Mouse (Mus musculus): ENCODE data around the gene Ccn1. TPM values are rescaled to one million over a fixed set of nuclear protein-coding genes. Genes with fewer than 3 reads are reported as not detected.
A peak's percentile ranks its signal among the peaks of the same experiment; 100 is the strongest.

Ccn1 gene
- polyA plus RNA-seq, 1 experiment from 2014 or later = 55.6 TPM

DNA sequence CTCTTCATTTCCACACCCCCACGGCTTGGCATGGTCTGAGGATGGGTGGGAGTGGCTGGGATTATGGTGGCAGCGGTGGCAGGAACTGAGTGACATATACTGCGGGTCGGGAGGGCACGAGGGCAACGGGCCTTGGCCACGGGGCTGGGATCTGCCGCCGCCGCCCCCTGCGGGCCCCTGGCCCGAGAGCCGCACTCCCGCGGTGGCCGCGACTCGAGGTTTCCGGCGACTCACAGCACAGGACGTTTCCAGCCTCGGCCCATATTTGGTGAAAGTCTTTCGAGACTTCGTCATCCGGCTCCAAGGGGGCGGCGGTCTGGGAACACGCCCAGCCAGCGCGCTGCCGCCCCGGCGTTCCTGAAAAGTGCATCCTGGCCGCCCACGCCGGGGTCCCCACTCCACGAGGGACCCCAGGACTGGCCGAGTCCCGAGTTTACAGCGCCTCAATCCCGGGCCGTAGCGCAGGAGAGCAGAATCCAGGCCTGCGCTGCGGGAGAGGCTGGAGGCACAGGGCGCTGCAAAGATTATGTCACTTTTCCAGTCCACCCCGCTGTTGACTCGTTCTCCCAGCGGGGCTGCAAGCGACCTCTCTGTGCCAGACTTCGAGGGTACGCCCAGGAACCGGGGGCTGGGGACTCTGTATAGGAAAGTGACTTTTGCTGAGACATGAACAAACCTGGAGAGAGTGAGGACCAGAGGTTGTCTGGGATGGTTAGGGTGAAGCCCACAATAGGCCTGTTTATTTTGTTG lies 3.6 kb upstream of the Ccn1 start:
- no peaks in the 10 kb centered on the region for H3K27me3 ChIP-seq (ENCODE audit: control insufficient read depth, insufficient read depth, low read length)

GRCm38 (mm10) chr3:145652322-145653131 lies 2.7 kb upstream of the Ccn1 start:
- 2% methylated on average over 20 of the region's 20 CpGs for WGBS (ENCODE audit: insufficient replicate concordance)
- peak overlapping the region; percentile 97 for H3K9ac ChIP-seq (ENCODE audit: low read depth, low read length)
- H3K27ac ChIP-seq (ENCODE audit: low read depth, low read length) = peak overlapping the region; percentile 95
- ATAC-seq (replicated peaks; ENCODE audit: insufficient number of reproducible peaks, low FRiP score, low TSS enrichment) = peak; percentile 20
- no peaks in the 10 kb centered on the region for H3K27me3 ChIP-seq (ENCODE audit: control insufficient read depth, insufficient read depth, low read length)
- H3K36me3 ChIP-seq (ENCODE audit: control insufficient read depth, insufficient read depth, low read length) = peaks cover 6% of the 10 kb centered on the region; the same call in 1 of the 2 replicates
- H3K9me3 ChIP-seq (replicated peaks; ENCODE audit: control insufficient read depth, low read length) = no peaks in the 10 kb centered on the region
- peak overlapping the region; percentile 89 for H3K4me3 ChIP-seq (ENCODE audit: low read depth, low read length)
- H3K4me1 ChIP-seq (ENCODE audit: control insufficient read depth, insufficient read depth, low read length) = peaks cover 32% of the 10 kb centered on the region
- H3K4me2 ChIP-seq = peak overlapping the region; percentile 80

More for the DNA sequence above, 3.6 kb upstream of the Ccn1 start:
- Histone ChIP-seq H3K4me3 (ENCODE audit: low read depth, low read length) (peak overlapping the region; percentile 89), H3K9me3 (replicated peaks; ENCODE audit: control insufficient read depth, low read length) (no peaks in the 10 kb centered on the region), H3K4me1 (ENCODE audit: control insufficient read depth, insufficient read depth, low read length) (peaks cover 32% of the 10 kb centered on the region), H3K9ac (ENCODE audit: low read depth, low read length) (peak overlapping the region; percentile 97), H3K27ac (ENCODE audit: low read depth, low read length) (peak overlapping the region; percentile 95), H3K4me2 (peak overlapping the region; percentile 80), H3K36me3 (ENCODE audit: control insufficient read depth, insufficient read depth, low read length) (peaks cover 3% of the 10 kb centered on the region; the same call in 1 of the 2 replicates)
- peak; percentile 49 for ATAC-seq (replicated peaks; ENCODE audit: insufficient number of reproducible peaks, low FRiP score, low TSS enrichment)
- under 1% methylated on average over 53 of the region's 53 CpGs for WGBS (ENCODE audit: insufficient replicate concordance)

DNA sequence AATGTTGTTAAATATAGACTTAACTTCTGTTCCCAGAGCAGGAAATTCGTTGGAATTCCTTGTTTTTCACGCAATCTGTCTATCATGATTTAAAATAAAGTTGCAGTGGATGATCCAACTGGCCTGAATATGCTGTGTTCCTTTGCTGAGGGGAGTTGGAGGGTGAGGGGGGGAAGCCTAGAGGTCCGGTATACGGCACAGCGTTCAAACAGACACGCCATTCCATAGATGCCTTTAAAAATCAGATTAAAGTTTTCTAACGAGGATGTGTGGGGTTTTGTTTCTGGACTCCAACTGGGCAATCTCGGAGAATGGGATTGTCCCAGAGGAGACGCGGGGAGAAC lies 2.2 kb upstream of the Ccn1 start:
- peaks cover 8% of the 10 kb centered on the region; the same call in 1 of the 2 replicates for H3K36me3 ChIP-seq (ENCODE audit: control insufficient read depth, insufficient read depth, low read length)
- WGBS (ENCODE audit: insufficient replicate concordance) = 1% methylated on average over 10 of the region's 10 CpGs
- peak overlapping the region; percentile 80 for H3K4me2 ChIP-seq
- H3K4me1 ChIP-seq (ENCODE audit: control insufficient read depth, insufficient read depth, low read length) = peaks cover 36% of the 10 kb centered on the region
- H3K27ac ChIP-seq (ENCODE audit: low read depth, low read length) = peak overlapping the region; percentile 95
- no peaks in the 10 kb centered on the region for H3K9me3 ChIP-seq (replicated peaks; ENCODE audit: control insufficient read depth, low read length)
- H3K27me3 ChIP-seq (ENCODE audit: control insufficient read depth, insufficient read depth, low read length) = no peaks in the 10 kb centered on the region
- ATAC-seq (replicated peaks; ENCODE audit: insufficient number of reproducible peaks, low FRiP score, low TSS enrichment) = no peak
- peak overlapping the region; percentile 89 for H3K4me3 ChIP-seq (ENCODE audit: low read depth, low read length)
- peak overlapping the region; percentile 97 for H3K9ac ChIP-seq (ENCODE audit: low read depth, low read length)

GRCm38 (mm10) chr3:145651029-145651977 lies 1.5 kb upstream of the Ccn1 start:
- WGBS (ENCODE audit: insufficient replicate concordance) = 3% methylated on average over 19 of the region's 19 CpGs

GRCm38 (mm10) chr3:145650298-145651011 lies 674 bp upstream of the Ccn1 start:
- 1% methylated on average over 18 of the region's 18 CpGs for WGBS (ENCODE audit: insufficient replicate concordance)
- Histone ChIP-seq H3K4me1 (ENCODE audit: control insufficient read depth, insufficient read depth, low read length) (peaks cover 42% of the 10 kb centered on the region), H3K36me3 (ENCODE audit: control insufficient read depth, insufficient read depth, low read length) (0 out of 2 replicates have a peak, but pooled peaks cover 5% of the 10 kb centered on the region), H3K4me3 (ENCODE audit: low read depth, low read length) (peak overlapping the region; percentile 89), H3K9ac (ENCODE audit: low read depth, low read length) (peak overlapping the region; percentile 97), H3K27me3 (ENCODE audit: control insufficient read depth, insufficient read depth, low read length) (no peaks in the 10 kb centered on the region), H3K9me3 (replicated peaks; ENCODE audit: control insufficient read depth, low read length) (no peaks in the 10 kb centered on the region), H3K27ac (ENCODE audit: low read depth, low read length) (peak overlapping the region; percentile 95), H3K4me2 (peak overlapping the region; percentile 80)
- no peak for ATAC-seq (replicated peaks; ENCODE audit: insufficient number of reproducible peaks, low FRiP score, low TSS enrichment)

More at GRCm38 (mm10) chr3:145651029-145651977, 1.5 kb upstream of the Ccn1 start:
- H3K27me3 ChIP-seq (ENCODE audit: control insufficient read depth, insufficient read depth, low read length) = no peaks in the 10 kb centered on the region
- ATAC-seq (replicated peaks; ENCODE audit: insufficient number of reproducible peaks, low FRiP score, low TSS enrichment) = no peak
- H3K9me3 ChIP-seq (replicated peaks; ENCODE audit: control insufficient read depth, low read length) = no peaks in the 10 kb centered on the region
- peak overlapping the region; percentile 95 for H3K27ac ChIP-seq (ENCODE audit: low read depth, low read length)
- peaks cover 36% of the 10 kb centered on the region for H3K4me1 ChIP-seq (ENCODE audit: control insufficient read depth, insufficient read depth, low read length)
- H3K9ac ChIP-seq (ENCODE audit: low read depth, low read length) = peak overlapping the region; percentile 97
- peak overlapping the region; percentile 80 for H3K4me2 ChIP-seq
- peak overlapping the region; percentile 89 for H3K4me3 ChIP-seq (ENCODE audit: low read depth, low read length)
- peaks cover 8% of the 10 kb centered on the region; the same call in 1 of the 2 replicates for H3K36me3 ChIP-seq (ENCODE audit: control insufficient read depth, insufficient read depth, low read length)

DNA sequence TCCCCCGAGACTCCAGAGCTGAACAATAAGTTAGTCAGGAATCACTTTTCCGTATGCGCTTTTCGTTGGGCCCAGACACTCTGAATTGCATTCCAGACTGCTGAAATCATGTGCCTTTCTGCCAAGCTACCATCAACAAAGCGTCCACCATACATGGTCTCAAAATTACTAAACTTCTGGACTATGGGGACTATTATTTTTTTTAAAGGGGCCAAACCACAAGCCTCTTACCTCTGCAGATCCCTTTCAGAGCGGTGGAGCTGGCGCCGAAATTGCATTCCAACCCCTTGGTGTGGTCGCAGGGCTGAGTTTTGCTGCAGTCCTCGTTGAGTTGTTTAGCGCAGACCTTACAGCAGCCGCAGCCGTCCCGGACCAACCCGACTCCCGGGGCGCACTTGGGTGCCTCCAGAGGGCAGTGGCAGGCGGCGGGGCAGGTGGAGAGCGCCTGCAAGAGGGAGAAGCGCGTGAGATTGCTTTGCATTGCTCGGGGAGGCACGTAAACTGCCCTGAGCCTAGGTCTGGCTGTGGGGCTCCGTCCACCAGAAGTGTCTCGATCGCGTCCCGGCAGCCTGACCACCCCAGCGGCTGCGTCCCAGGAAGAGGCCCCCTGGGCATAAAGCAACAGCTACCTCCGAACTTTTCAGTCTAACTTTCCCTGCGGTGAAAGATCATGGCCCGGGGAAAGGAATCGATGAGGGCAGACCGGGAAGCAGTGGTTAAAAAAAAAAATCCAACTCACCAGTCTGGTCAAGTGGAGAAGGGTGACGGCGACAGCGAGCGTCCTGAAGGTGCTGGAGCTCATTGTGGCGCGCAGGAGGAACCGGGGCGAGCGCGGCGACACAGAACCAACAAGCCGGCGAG lies 560 bp downstream of the Ccn1 start:
- Histone ChIP-seq H3K4me1 (ENCODE audit: control insufficient read depth, insufficient read depth, low read length) (peaks cover 38% of the 10 kb centered on the region), H3K4me2 (peak overlapping the region; percentile 80), H3K9ac (ENCODE audit: low read depth, low read length) (peak overlapping the region; percentile 97), H3K27me3 (ENCODE audit: control insufficient read depth, insufficient read depth, low read length) (no peaks in the 10 kb centered on the region), H3K27ac (ENCODE audit: low read depth, low read length) (peak overlapping the region; percentile 95), H3K36me3 (ENCODE audit: control insufficient read depth, insufficient read depth, low read length) (0 out of 2 replicates have a peak, but pooled peaks cover 5% of the 10 kb centered on the region), H3K9me3 (replicated peaks; ENCODE audit: control insufficient read depth, low read length) (no peaks in the 10 kb centered on the region), H3K4me3 (ENCODE audit: low read depth, low read length) (peak overlapping the region; percentile 89)
- ATAC-seq (replicated peaks; ENCODE audit: insufficient number of reproducible peaks, low FRiP score, low TSS enrichment) = no peak
- under 1% methylated on average over 49 of the region's 49 CpGs for WGBS (ENCODE audit: insufficient replicate concordance)
